Mouse (Mus musculus) midbrain, embryonic 12.5 days (tissue): Measurements from ENCODE around the gene Wiz. TPM values are rescaled to one million over a fixed set of nuclear protein-coding genes. Genes with fewer than 3 reads are reported as not detected.

Experiments used
- ATAC-seq: fragments of 200-750 bp; cut with Nextera tagmentation; 2 replicates; pipeline ENCODE4 v1.8.0; 2017; ENCODE audit warnings: low read depth, moderate TSS enrichment, moderate library complexity; ENCODE audit not compliant: low FRiP score
- H3K27ac ChIP-seq: fragments of 300-500 bp; sonication (generic); replicated peaks from 2 replicates; pipeline ENCODE4 v1.5.1; 2016; ENCODE audit warnings: mild to moderate bottlenecking
- H3K27me3 ChIP-seq: fragments of 300-500 bp; sonication (generic); 2 replicates; pipeline ENCODE4 v1.6.1; 2016; ENCODE audit warnings: mild to moderate bottlenecking
- H3K36me3 ChIP-seq: fragments of 300-500 bp; sonication (generic); 2 replicates; pipeline ENCODE4 v1.6.1; 2016
- H3K4me1 ChIP-seq: fragments of 300-500 bp; sonication (generic); 2 replicates; pipeline ENCODE4 v1.6.1; 2016
- H3K4me2 ChIP-seq: fragments of 300-500 bp; sonication (generic); replicated peaks from 2 replicates; pipeline ENCODE4 v1.6.1; 2016; ENCODE audit warnings: mild to moderate bottlenecking, moderate library complexity
- H3K4me3 ChIP-seq: fragments of 300-500 bp; sonication (generic); 2 replicates; pipeline ENCODE4 v1.5.1; 2016; ENCODE audit warnings: mild to moderate bottlenecking
- H3K9ac ChIP-seq: fragments of 300-500 bp; sonication (generic); replicated peaks from 2 replicates; pipeline ENCODE4 v1.6.1; 2016; ENCODE audit warnings: mild to moderate bottlenecking, moderate library complexity
- H3K9me3 ChIP-seq: fragments of 300-500 bp; sonication (generic); 2 replicates; pipeline ENCODE4 v1.6.1; 2016; ENCODE audit warnings: mild to moderate bottlenecking
- WGBS: fragments of 180-500 bp; shearing (Covaris S2); methylation state at CpG from one replicate; pipeline ENCODE4 v1.1.7; 2016; 5-methylcytosine and 5-hydroxymethylcytosine counted together
- polyA plus RNA-seq: library from polyadenylated mRNA; unstranded; fragments of >200 nt; fragmentation: Nextera tagmentation; extraction: Ambion mirVana; gene quantifications from 2 replicates; pipeline ENCODE4 v1.2.1, GENCODE M21; 2016

Gene Wiz
- polyA plus RNA-seq, 1 experiment from 2014 or later = 47.2 TPM

- H3K4me2 ChIP-seq = no peak within 1 kb of the TSS
- no peaks in the 10 kb centered on the region for H3K36me3 ChIP-seq
- no peak within 1 kb of the TSS for H3K9ac ChIP-seq
- no peaks in the 10 kb centered on the region for H3K4me1 ChIP-seq
- no peak within 1 kb of the TSS for H3K4me3 ChIP-seq
- WGBS = 81% methylated on average over 8 of the region's 8 CpGs
- H3K9me3 ChIP-seq = no peaks in the 10 kb centered on the region
- peaks cover 12% of the 10 kb centered on the region for H3K27me3 ChIP-seq
- no peak for ATAC-seq
- H3K27ac ChIP-seq = no peak within 1 kb of the TSS
Measured at GRCm38 (mm10) chr17:32403417-32403816, 14.2 kb upstream of the Wiz start, which contains the start of gene Rasal3. Gene Rasal3, minus strand, starts transcription at chr17:32403583.

- H3K4me3 ChIP-seq = no peak overlapping the region
- H3K27me3 ChIP-seq = peaks cover 19% of the 10 kb centered on the region
- no peaks in the 10 kb centered on the region for H3K9me3 ChIP-seq
- no peaks in the 10 kb centered on the region for H3K36me3 ChIP-seq
- H3K4me2 ChIP-seq = no peak overlapping the region
- 72% methylated on average over 11 of the region's 11 CpGs for WGBS
- no peak overlapping the region for H3K9ac ChIP-seq
- no peaks in the 10 kb centered on the region for H3K4me1 ChIP-seq
- no peak for ATAC-seq
- H3K27ac ChIP-seq = no peak overlapping the region
Measured at GRCm38 (mm10) chr17:32402779-32403157, 13.5 kb upstream of the Wiz start.

DNA sequence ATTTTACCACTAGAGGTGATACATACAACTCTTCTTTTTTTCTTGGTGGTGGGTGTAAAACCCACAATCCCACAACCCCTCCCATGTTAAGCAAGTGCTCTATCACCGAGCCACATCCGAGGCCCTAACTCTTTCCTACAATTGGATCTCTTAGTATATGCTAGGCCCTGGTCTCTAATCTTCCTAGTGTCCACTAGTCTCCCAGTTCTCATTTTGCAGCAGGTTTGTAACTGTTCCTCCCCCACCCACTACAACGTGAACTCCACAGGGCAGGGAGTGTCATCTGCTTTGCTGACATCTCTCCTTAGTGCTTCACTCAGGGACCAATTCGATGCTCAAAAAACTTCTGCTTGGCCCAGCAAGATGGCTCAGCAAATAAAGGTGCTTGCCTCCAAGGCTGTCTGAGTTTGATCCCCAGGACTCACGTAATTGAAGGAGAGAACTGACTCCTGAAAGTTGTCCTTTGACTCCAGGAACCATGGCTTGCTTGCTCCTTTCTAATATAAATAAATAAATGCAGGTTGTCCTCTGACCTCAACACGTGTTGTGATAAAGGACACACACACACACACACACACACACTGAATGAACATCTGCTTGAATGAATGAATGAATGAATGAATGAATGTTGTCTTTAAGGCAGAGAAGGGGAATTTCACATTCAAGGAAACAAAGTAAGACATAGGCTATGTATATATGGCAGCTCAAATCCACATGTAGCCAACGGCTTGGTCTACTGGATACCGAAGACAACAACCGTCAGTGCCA, 13.0 kb upstream of the Wiz start:
- H3K4me2 ChIP-seq = no peak overlapping the region
- no peak for ATAC-seq
- WGBS = 86% methylated on average over 9 of the region's 9 CpGs
- no peak overlapping the region for H3K27ac ChIP-seq
- no peaks in the 10 kb centered on the region for H3K36me3 ChIP-seq
- no peaks in the 10 kb centered on the region for H3K4me1 ChIP-seq
- peaks cover 25% of the 10 kb centered on the region for H3K27me3 ChIP-seq
- no peak overlapping the region for H3K4me3 ChIP-seq
- no peaks in the 10 kb centered on the region for H3K9me3 ChIP-seq
- no peak overlapping the region for H3K9ac ChIP-seq

- 10% methylated on average over 37 of the region's 37 CpGs for WGBS
Measured at GRCm38 (mm10) chr17:32396266-32396665, 7.0 kb upstream of the Wiz start.

GRCm38 (mm10) chr17:32393944-32394343, 4.7 kb upstream of the Wiz start:
- ATAC-seq = no peak
- Histone ChIP-seq H3K9me3 (no peaks in the 10 kb centered on the region), H3K36me3 (no peaks in the 10 kb centered on the region), H3K4me3 (no peak overlapping the region), H3K27me3 (peaks cover 82% of the 10 kb centered on the region), H3K4me1 (peaks cover 7% of the 10 kb centered on the region), H3K4me2 (no peak overlapping the region), H3K9ac (no peak overlapping the region), H3K27ac (no peak overlapping the region)
- 90% methylated on average over 10 of the region's 10 CpGs for WGBS

More at GRCm38 (mm10) chr17:32396266-32396665, 7.0 kb upstream of the Wiz start:
- H3K9me3 ChIP-seq = no peaks in the 10 kb centered on the region
- no peak overlapping the region; the same call in 1 of the 2 replicates for H3K4me2 ChIP-seq
- H3K4me1 ChIP-seq = peaks cover 7% of the 10 kb centered on the region
- no peaks in the 10 kb centered on the region for H3K36me3 ChIP-seq
- H3K9ac ChIP-seq = no peak overlapping the region
- H3K27ac ChIP-seq = no peak overlapping the region
- H3K4me3 ChIP-seq = peak overlapping the region; percentile 20
- H3K27me3 ChIP-seq = peaks cover 84% of the 10 kb centered on the region
- ATAC-seq = no peak

DNA sequence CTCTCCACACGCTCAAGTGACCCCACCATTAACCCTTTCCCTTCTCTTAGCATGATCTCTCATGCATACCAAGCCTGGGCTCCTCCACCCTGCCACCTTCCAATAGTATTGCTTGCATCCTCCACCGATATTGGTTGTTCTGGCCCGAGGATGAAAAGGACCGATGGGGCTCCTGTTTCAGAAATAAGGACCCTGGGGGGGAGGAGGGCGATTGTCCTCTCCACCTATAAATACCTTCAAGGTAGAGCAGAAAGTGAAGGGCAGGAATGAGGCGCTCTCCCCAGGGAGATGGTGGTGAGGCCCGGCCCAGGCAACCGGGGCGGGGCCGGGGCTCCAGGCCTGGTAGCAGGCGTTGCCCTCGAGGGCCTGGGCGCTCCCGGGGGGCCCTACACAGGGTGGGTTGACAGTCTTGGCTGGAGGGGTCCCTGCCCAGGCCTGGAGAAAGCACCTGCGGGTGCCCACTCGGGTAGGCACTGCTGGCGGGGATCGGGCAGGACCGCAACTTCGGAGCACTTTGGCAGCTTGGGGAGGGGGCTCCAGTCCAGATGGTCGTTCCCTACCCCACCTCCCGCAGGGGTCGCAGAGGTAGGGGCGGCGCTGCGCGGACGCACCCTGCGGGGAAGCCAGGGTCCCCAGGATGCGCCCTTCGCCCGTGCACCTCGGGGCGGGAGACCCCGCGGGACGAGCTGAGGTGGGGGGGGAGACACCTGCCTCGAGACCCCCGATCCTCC, 704 bp downstream of the Wiz start:
- Histone ChIP-seq H3K9me3 (no peaks in the 10 kb centered on the region), H3K4me1 (peaks cover 8% of the 10 kb centered on the region), H3K4me2 (peak overlapping the region; percentile 92), H3K4me3 (peak overlapping the region; percentile 73), H3K27me3 (peaks cover 28% of the 10 kb centered on the region), H3K9ac (peak overlapping the region; percentile 74), H3K36me3 (peaks cover 20% of the 10 kb centered on the region), H3K27ac (peak overlapping the region; percentile 72)
- ATAC-seq = peak; percentile 62
- under 1% methylated on average over 28 of the region's 39 CpGs for WGBS

DNA sequence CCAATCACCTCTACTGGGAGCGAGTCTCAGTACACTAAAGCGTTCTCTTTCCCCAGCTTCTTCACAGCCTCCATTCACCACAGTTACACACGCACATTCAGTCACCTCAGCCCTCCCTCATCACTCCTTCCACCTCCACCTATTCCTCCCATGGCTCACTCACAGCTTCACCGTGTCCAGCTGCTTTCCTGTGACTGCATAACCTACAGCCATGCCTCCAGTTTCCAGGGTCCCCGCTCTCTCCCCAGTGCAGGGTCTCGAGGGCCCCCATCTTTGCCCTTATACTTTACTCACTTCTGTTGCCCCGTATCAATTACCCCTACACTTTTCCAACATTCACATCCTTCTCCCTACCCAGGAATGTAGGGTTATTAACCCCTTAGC, 1.3 kb downstream of the Wiz start:
- WGBS = 39% methylated on average over 7 of the region's 7 CpGs

GRCm38 (mm10) chr17:32386659-32387432, 2.4 kb downstream of the Wiz start:
- Histone ChIP-seq H3K9me3 (no peaks in the 10 kb centered on the region), H3K4me2 (no peak overlapping the region), H3K4me1 (peaks cover 8% of the 10 kb centered on the region), H3K27me3 (peaks cover 11% of the 10 kb centered on the region), H3K36me3 (peaks cover 26% of the 10 kb centered on the region), H3K27ac (no peak overlapping the region), H3K9ac (no peak overlapping the region), H3K4me3 (no peak overlapping the region)
- WGBS = 71% methylated on average over 9 of the region's 9 CpGs
- ATAC-seq = no peak

More for the DNA sequence above, 1.3 kb downstream of the Wiz start:
- peaks cover 8% of the 10 kb centered on the region for H3K4me1 ChIP-seq
- no peak for ATAC-seq
- peak overlapping the region; percentile 72; the same call in 1 of the 2 replicates for H3K27ac ChIP-seq
- H3K9me3 ChIP-seq = no peaks in the 10 kb centered on the region
- peaks cover 23% of the 10 kb centered on the region for H3K27me3 ChIP-seq
- H3K9ac ChIP-seq = peak overlapping the region; percentile 74; the same call in 1 of the 2 replicates
- peak overlapping the region; percentile 73 for H3K4me3 ChIP-seq
- H3K36me3 ChIP-seq = peaks cover 25% of the 10 kb centered on the region
- peak overlapping the region; percentile 92 for H3K4me2 ChIP-seq

- no peaks in the 10 kb centered on the region for H3K9me3 ChIP-seq
- WGBS = 93% methylated on average over 5 of the region's 5 CpGs
Measured at GRCm38 (mm10) chr17:32383661-32384060, 5.6 kb downstream of the Wiz start.

GRCm38 (mm10) chr17:32382576-32382975, 6.7 kb downstream of the Wiz start:
- no peaks in the 10 kb centered on the region for H3K27me3 ChIP-seq
- H3K4me2 ChIP-seq = no peak overlapping the region
- WGBS = 89% methylated on average over 7 of the region's 7 CpGs
- H3K9ac ChIP-seq = no peak overlapping the region
- H3K4me3 ChIP-seq = no peak overlapping the region
- no peaks in the 10 kb centered on the region for H3K9me3 ChIP-seq
- no peaks in the 10 kb centered on the region for H3K4me1 ChIP-seq
- ATAC-seq = no peak
- peaks cover 39% of the 10 kb centered on the region for H3K36me3 ChIP-seq
- no peak overlapping the region for H3K27ac ChIP-seq

More at GRCm38 (mm10) chr17:32383661-32384060, 5.6 kb downstream of the Wiz start:
- peaks cover 32% of the 10 kb centered on the region for H3K36me3 ChIP-seq
- peaks cover 8% of the 10 kb centered on the region for H3K4me1 ChIP-seq
- no peak overlapping the region for H3K9ac ChIP-seq
- H3K27ac ChIP-seq = no peak overlapping the region
- H3K4me3 ChIP-seq = no peak overlapping the region
- H3K27me3 ChIP-seq = no peaks in the 10 kb centered on the region
- ATAC-seq = no peak
- no peak overlapping the region for H3K4me2 ChIP-seq

GRCm38 (mm10) chr17:32378786-32379185, 10.5 kb downstream of the Wiz start:
- Histone ChIP-seq H3K9me3 (no peaks in the 10 kb centered on the region), H3K27ac (no peak overlapping the region), H3K36me3 (peaks cover 34% of the 10 kb centered on the region), H3K4me1 (no peaks in the 10 kb centered on the region; the same call in 1 of the 2 replicates), H3K27me3 (no peaks in the 10 kb centered on the region), H3K4me2 (no peak overlapping the region), H3K4me3 (no peak overlapping the region), H3K9ac (no peak overlapping the region)
- 82% methylated on average over 2 of the region's 2 CpGs for WGBS
- ATAC-seq = no peak
